Mouse (Mus musculus) CH12.LX (cell line): ENCODE data around the gene Asic1.

Source experiments
- CHD1 ChIP-seq: IDR thresholded peaks from 2 replicates; pipeline ENCODE4 v1.6.1; 2012; ENCODE audit warnings: low read depth, low read length, improper control_type of control experiment, inconsistent platforms
- CTCF ChIP-seq, 2 experiments: IDR thresholded peaks in 1 of 2; conservative IDR thresholded peaks in 1 of 2; 2 replicates each; pipeline ENCODE4 v1.5.1; 2011 to 2012; ENCODE audit warnings: low read depth in 2 of 2, low read length in 2 of 2, improper control_type of control experiment in 1 of 2, inconsistent platforms in 1 of 2, mild to moderate bottlenecking in 1 of 2, moderate library complexity in 1 of 2
- EP300 ChIP-seq: IDR thresholded peaks from 2 replicates; pipeline ENCODE4 v1.6.1; 2011; ENCODE audit warnings: low read length, improper control_type of control experiment
- TCF12 ChIP-seq: IDR thresholded peaks from 2 replicates; pipeline ENCODE4 v1.6.1; 2014; ENCODE audit warnings: low read depth, mild to moderate bottlenecking, inconsistent platforms, low read length, improper control_type of control experiment
- UBTF ChIP-seq: IDR thresholded peaks from 2 replicates; pipeline ENCODE4 v1.6.1; 2012; ENCODE audit warnings: low read depth, mild to moderate bottlenecking, inconsistent platforms, low read length, improper control_type of control experiment, moderate library complexity
- ZC3H11A ChIP-seq: IDR thresholded peaks from 2 replicates; pipeline ENCODE4 v1.6.1; 2012; ENCODE audit warnings: low read depth, mild to moderate bottlenecking, inconsistent platforms, low read length, improper control_type of control experiment
- ZNF384 ChIP-seq: IDR thresholded peaks from 2 replicates; pipeline ENCODE4 v1.6.1; 2012; ENCODE audit warnings: low read depth, low read length, improper control_type of control experiment, inconsistent platforms

- no peak for TF ChIP-seq ZNF384
- TF ChIP-seq TCF12, result no peak
- TF ChIP-seq CTCF (conservative IDR thresholded peaks at IDR 0.05 in 1 of 2, IDR thresholded peaks at IDR 0.05 in 1 of 2; ENCODE audit: low read depth in 2 of 2, low read length in 2 of 2), result no peak
- no peak for TF ChIP-seq ZC3H11A
- no peak for TF ChIP-seq UBTF
- TF ChIP-seq CHD1, result no peak
- TF ChIP-seq EP300, result no peak
These were observed 29.5 kb downstream of the Asic1 start for GRCm38 (mm10) chr15:99699715-99700114.
